Mouse (Mus musculus) c-Kit-positive CD71-negative TER-119-negative erythroid progenitor cells, embryonic 14.5 days (primary cell): Measurements from ENCODE around the gene Slc44a1.

Experiments used
- DNase-seq: peaks from one replicate; pipeline ENCODE4 v3.0.0-alpha.2; 2013; ENCODE audit warnings: low read depth

Gene Slc44a1

GRCm38 (mm10) chr4:53469007-53469406 is 28.8 kb downstream of the Slc44a1 start:
- DNase-seq, result peak; percentile 24

- no peak for DNase-seq
Measured at GRCm38 (mm10) chr4:53474109-53474508, 33.9 kb downstream of the Slc44a1 start.

GRCm38 (mm10) chr4:53475230-53475952 is 35.2 kb downstream of the Slc44a1 start:
- DNase-seq, result no peak

- no peak for DNase-seq
Measured at GRCm38 (mm10) chr4:53478644-53479043, 38.4 kb downstream of the Slc44a1 start.

GRCm38 (mm10) chr4:53487216-53488188 is 47.3 kb downstream of the Slc44a1 start:
- DNase-seq, result no peak

GRCm38 (mm10) chr4:53488803-53489202 is 48.6 kb downstream of the Slc44a1 start:
- DNase-seq, result no peak

GRCm38 (mm10) chr4:53490371-53490770 is 50.2 kb downstream of the Slc44a1 start:
- DNase-seq, result no peak

- no peak for DNase-seq
Measured at GRCm38 (mm10) chr4:53491269-53491668, 51.1 kb downstream of the Slc44a1 start.

- DNase-seq, result no peak
Measured at GRCm38 (mm10) chr4:53495646-53496045, 55.4 kb downstream of the Slc44a1 start.

GRCm38 (mm10) chr4:53502764-53503163 is 62.6 kb downstream of the Slc44a1 start:
- no peak for DNase-seq

- no peak for DNase-seq
Measured at GRCm38 (mm10) chr4:53512131-53512916, 72.1 kb downstream of the Slc44a1 start.

- no peak for DNase-seq
Measured at GRCm38 (mm10) chr4:53513276-53514081, 73.3 kb downstream of the Slc44a1 start.

- DNase-seq, result no peak
Measured at GRCm38 (mm10) chr4:53516011-53516532, 75.9 kb downstream of the Slc44a1 start.

- no peak for DNase-seq
Measured at GRCm38 (mm10) chr4:53519429-53519828, 79.2 kb downstream of the Slc44a1 start.

- DNase-seq, result no peak
Measured at GRCm38 (mm10) chr4:53521028-53521427, 80.8 kb downstream of the Slc44a1 start.

- DNase-seq, result no peak
Measured at GRCm38 (mm10) chr4:53522655-53523054, 82.4 kb downstream of the Slc44a1 start.

- no peak for DNase-seq
Measured at GRCm38 (mm10) chr4:53525503-53525902, 85.3 kb downstream of the Slc44a1 start.

- DNase-seq, result no peak
Measured at GRCm38 (mm10) chr4:53525994-53526393, 85.8 kb downstream of the Slc44a1 start.

- no peak for DNase-seq
Measured at GRCm38 (mm10) chr4:53526446-53526845, 86.2 kb downstream of the Slc44a1 start.

- no peak for DNase-seq
Measured at GRCm38 (mm10) chr4:53535795-53536194, 95.6 kb downstream of the Slc44a1 start.

- no peak for DNase-seq
Measured at GRCm38 (mm10) chr4:53537101-53537500, 96.9 kb downstream of the Slc44a1 start.
